Mouse (Mus musculus): ENCODE results near the gene Tceal9.

DNA sequence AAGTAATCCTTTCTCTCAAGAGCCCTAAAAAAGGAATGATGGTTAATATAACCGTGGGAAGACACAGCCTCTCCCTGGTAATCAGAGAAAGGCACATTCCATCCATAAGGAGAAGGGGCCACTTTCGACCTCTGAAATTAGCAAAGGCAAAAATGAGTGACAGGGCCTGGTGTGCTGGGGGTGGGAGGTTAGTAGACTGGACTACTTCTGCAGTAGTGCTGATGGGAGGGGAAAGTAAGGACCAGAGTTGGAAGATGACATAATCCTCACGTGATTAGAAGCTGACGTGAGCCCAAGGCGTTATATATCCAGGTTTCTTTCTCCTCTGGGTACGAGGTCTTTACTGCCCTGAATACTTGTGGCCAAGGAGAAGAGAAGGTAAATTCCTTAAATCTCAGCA is 21.2 kb upstream of the Tceal9 start:
- no peak for TF ChIP-seq CTCF (IDR thresholded peaks at IDR 0.05; ENCODE audit: low read depth)
- no peak for TF ChIP-seq EP300 (IDR thresholded peaks at IDR 0.05; ENCODE audit: low read depth)

Measured in heart, postnatal 0 days (tissue).